ENCODE assay signal across 7 mouse cellular contexts in the genomic region with DNA sequence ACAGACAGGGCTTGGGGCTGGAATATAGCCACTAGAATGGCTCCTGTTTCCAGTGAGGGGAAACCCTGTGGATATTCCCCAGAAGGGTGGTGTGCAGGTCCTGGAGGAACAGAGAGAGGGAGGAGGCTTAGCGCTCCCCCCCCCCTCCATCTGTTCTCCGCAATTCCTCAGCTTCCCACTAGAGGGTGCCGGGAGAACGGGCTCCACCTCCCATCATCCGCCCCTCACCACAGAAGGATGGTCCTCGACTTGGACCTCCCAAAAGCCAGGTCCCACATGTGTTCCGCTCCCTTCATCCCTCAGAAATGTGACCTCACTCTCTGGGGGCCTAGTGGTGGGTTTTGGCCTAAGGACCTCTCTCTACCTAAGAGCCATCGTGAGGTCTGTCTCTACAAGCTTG. TPM values are rescaled to one million over a fixed set of nuclear protein-coding genes. Genes with fewer than 3 reads are reported as not detected.
DNase-seq lines count a peak whose midpoint lies in the region; ATAC-seq and TF ChIP-seq lines count a peak whose summit lies in the region.

No protein-coding gene starts in this region.

- H3K4me3 ChIP-seq in intestine, embryonic 16.5 days (ENCODE audit: low read length): no peak overlapping the region
- H3K4me3 ChIP-seq in stomach, postnatal 0 days (ENCODE audit: low read depth, low read length): no peak overlapping the region

- H3K27ac ChIP-seq in intestine, embryonic 16.5 days (ENCODE audit: low read length): peak overlapping the region; percentile 64
- peak overlapping the region; percentile 90 for H3K27ac ChIP-seq in stomach, postnatal 0 days (replicated peaks)

- peak overlapping the region; percentile 9; the same call in 1 of the 2 replicates for H3K9ac ChIP-seq in intestine, embryonic 16.5 days (ENCODE audit: low read depth, low read length)
- peak overlapping the region; percentile 43; the same call in 1 of the 2 replicates for H3K9ac ChIP-seq in stomach, postnatal 0 days (ENCODE audit: low read length)

- H3K27me3 ChIP-seq in intestine, embryonic 16.5 days (replicated peaks; ENCODE audit: control insufficient read depth, insufficient read depth, low read length): no peaks in the 10 kb centered on the region
- H3K27me3 ChIP-seq in stomach, postnatal 0 days (ENCODE audit: control insufficient read depth, insufficient read depth, low read length): no peaks in the 10 kb centered on the region

- H3K36me3 ChIP-seq in intestine, embryonic 16.5 days (ENCODE audit: control insufficient read depth, insufficient read depth, low read length): no peaks in the 10 kb centered on the region
- no peaks in the 10 kb centered on the region for H3K36me3 ChIP-seq in stomach, postnatal 0 days (ENCODE audit: control insufficient read depth, insufficient read depth, low read length)

- peak; percentile 91 for TF ChIP-seq CTCF in stomach, postnatal 0 days (IDR thresholded peaks at IDR 0.05; ENCODE audit: low read depth)

- peak overlapping the region; percentile 35 for H3K4me2 ChIP-seq in intestine, embryonic 16.5 days (ENCODE audit: low read depth, low read length)
- peak overlapping the region; percentile 37 for H3K4me2 ChIP-seq in stomach, postnatal 0 days (replicated peaks; ENCODE audit: low read depth)

- TF ChIP-seq EP300 in stomach, postnatal 0 days (optimal IDR thresholded peaks at IDR 0.05): no peak

- 4% methylated on average over 8 of the region's 8 CpGs for WGBS in intestine, embryonic 16.5 days
- 4% methylated on average over 8 of the region's 8 CpGs for WGBS in stomach, postnatal 0 days

- peak; percentile 60 for DNase-seq in 3T3-L1 (ENCODE audit: low read depth, low spot score)
- peak; percentile 38 to 43 for DNase-seq in B cell, adult 2 months
- peak; percentile 82 to 84 for DNase-seq in cerebellum, postnatal 10 days
- DNase-seq in stomach, postnatal 0 days (ENCODE audit: low spot score): peak; percentile 65

- ATAC-seq in granulocyte monocyte progenitor cell, adult 5-6 weeks (replicated peaks; ENCODE audit: poor library complexity, severe bottlenecking): peak; percentile 86
- ATAC-seq in intestine, embryonic 16.5 days: peak; percentile 46
- 0 out of 2 replicates have a peak, but pooled peaks have one; percentile 51 for ATAC-seq in megakaryocyte, adult 5-6 weeks (ENCODE audit: poor library complexity, severe bottlenecking)
- peak; percentile 48 for ATAC-seq in stomach, postnatal 0 days (ENCODE audit: low FRiP score, low TSS enrichment)

- peaks cover 12% of the 10 kb centered on the region for H3K4me1 ChIP-seq in intestine, embryonic 16.5 days (ENCODE audit: control insufficient read depth, insufficient read depth, low read length)
- H3K4me1 ChIP-seq in stomach, postnatal 0 days (replicated peaks; ENCODE audit: control insufficient read depth, insufficient read depth): peaks cover 3% of the 10 kb centered on the region; the same call in 1 of the 2 replicates

- H3K9me3 ChIP-seq in intestine, embryonic 16.5 days (ENCODE audit: control insufficient read depth, low read length): no peaks in the 10 kb centered on the region
- H3K9me3 ChIP-seq in stomach, postnatal 0 days (ENCODE audit: control insufficient read depth, low read length): no peaks in the 10 kb centered on the region

RNA-seq across cellular contexts. Expression of a gene that starts 11.5 kb away (rescaled TPM):
- 0.21 TPM in 1 of 2 replicates, not detected in the other for total RNA-seq in granulocyte monocyte progenitor cell, adult 5-6 weeks (2014; fragmentation: Nextera tagmentation)
- 0.52 and 1.9 TPM in 2 replicates for total RNA-seq in granulocyte monocyte progenitor cell, adult 5-6 weeks (2017)
- 36.3 and 45.1 TPM in 2 replicates for polyA plus RNA-seq in intestine, embryonic 16.5 days (2015; fragmentation: Nextera tagmentation; extraction: Ambion mirVana)
- total RNA-seq in megakaryocyte, adult 5-6 weeks (2015): not detected in 2 replicates
- total RNA-seq in megakaryocyte, adult 5-6 weeks (2017): not detected in 2 replicates
- polyA plus RNA-seq in stomach, postnatal 0 days (2015; fragmentation: Nextera tagmentation; extraction: Ambion mirVana): 47.7 and 51.6 TPM in 2 replicates

RNA-seq across cellular contexts. Expression of a gene that starts 51.4 kb away (rescaled TPM):
- total RNA-seq in granulocyte monocyte progenitor cell, adult 5-6 weeks (2014; fragmentation: Nextera tagmentation): not detected in 2 replicates
- total RNA-seq in granulocyte monocyte progenitor cell, adult 5-6 weeks (2017): 0.13 TPM in 1 of 2 replicates, not detected in the other
- polyA plus RNA-seq in intestine, embryonic 16.5 days (2015; fragmentation: Nextera tagmentation; extraction: Ambion mirVana): 0.99 and 1.0 TPM in 2 replicates
- not detected in 2 replicates for total RNA-seq in megakaryocyte, adult 5-6 weeks (2015)
- 0.04 and 1.9 TPM in 2 replicates for total RNA-seq in megakaryocyte, adult 5-6 weeks (2017)
- 0.49 and 0.83 TPM in 2 replicates for polyA plus RNA-seq in stomach, postnatal 0 days (2015; fragmentation: Nextera tagmentation; extraction: Ambion mirVana)
